22 mouse cellular contexts compared by ENCODE assay signal in the genomic region with DNA sequence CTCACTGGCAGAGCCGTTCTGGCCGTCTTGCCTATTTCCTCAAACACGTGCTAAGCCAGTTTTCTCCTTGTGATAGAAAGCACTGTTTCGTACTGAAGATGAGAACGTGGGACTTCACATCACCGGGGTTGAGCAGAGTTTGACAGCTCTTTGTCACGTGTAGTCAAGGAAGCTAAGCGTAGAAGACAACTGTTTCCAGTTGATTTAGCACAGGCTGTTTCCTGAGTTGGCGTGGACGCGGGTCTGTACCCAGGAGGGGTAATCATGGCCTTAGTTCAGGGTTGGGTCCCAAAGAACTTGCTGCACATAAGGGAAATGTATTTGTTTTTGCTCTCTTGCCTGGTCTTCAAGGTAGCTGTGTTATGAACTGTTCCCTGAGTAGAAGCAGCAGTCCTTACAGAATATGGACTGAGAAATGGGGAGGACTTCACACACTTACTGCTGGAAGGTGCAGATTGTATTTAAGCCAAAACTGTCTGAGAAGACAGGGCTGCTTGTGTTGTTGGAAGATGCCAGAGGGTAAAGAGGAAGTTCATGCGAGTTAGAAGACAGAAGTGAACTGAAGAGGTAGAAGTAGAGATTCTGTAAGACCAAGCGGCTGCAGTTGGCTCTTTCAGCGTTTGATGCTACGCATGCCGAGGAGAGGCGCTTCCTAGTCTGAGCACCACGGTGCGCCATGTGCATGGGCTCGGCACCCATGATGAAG.
A peak's percentile ranks its signal among the peaks of the same experiment; 100 is the strongest.
DNase-seq lines count a peak whose midpoint lies in the region; ATAC-seq and TF ChIP-seq lines count a peak whose summit lies in the region.
"Had no signal": no experiment of that assay in that cellular context is flagged by ENCODE, and none has a peak within 500 bp of the region (broad histone marks: within the 10 kb centered on the region; RNA-seq: fewer than 3 reads in every experiment).

No protein-coding gene starts in this region.

- peaks cover 37% of the 10 kb centered on the region for H3K4me1 ChIP-seq in forebrain, embryonic 16.5 days (replicated peaks; ENCODE audit: control insufficient read depth, insufficient read depth, low read length)
- peaks cover 8% of the 10 kb centered on the region for H3K4me1 ChIP-seq in forebrain, embryonic 12.5 days
- peaks cover 43% of the 10 kb centered on the region for H3K4me1 ChIP-seq in neural tube, embryonic 15.5 days
- H3K4me1 ChIP-seq: limb, embryonic 10.5 days; neural tube, embryonic 12.5 days had no signal

- intact Hi-C loops in gastrocnemius, adult 2 months (cut with DNase I): loop anchor here (5.0 kb wide), 1 partner anchor 72 kb away; no protein-coding TSS in a partner anchor

- WGBS in forebrain, embryonic 16.5 days: 82% methylated on average over 20 of the region's 20 CpGs
- WGBS in forebrain, embryonic 12.5 days: 90% methylated on average over 20 of the region's 20 CpGs
- 81% methylated on average over 20 of the region's 20 CpGs for WGBS in neural tube, embryonic 15.5 days

- no peak overlapping the region for H3K4me2 ChIP-seq in forebrain, embryonic 16.5 days (ENCODE audit: low read length)
- no peak overlapping the region for H3K4me2 ChIP-seq in forebrain, embryonic 12.5 days
- no peak overlapping the region for H3K4me2 ChIP-seq in neural tube, embryonic 15.5 days
- H3K4me2 ChIP-seq: heart, embryonic 13.5 days; neural tube, embryonic 12.5 days had no signal

- H3K9me3 ChIP-seq in forebrain, embryonic 16.5 days (ENCODE audit: control insufficient read depth, low read length): no peaks in the 10 kb centered on the region
- H3K9me3 ChIP-seq in forebrain, embryonic 12.5 days: no peaks in the 10 kb centered on the region
- H3K9me3 ChIP-seq in neural tube, embryonic 15.5 days (replicated peaks): no peaks in the 10 kb centered on the region
- H3K9me3 ChIP-seq: heart, embryonic 13.5 days; limb, embryonic 10.5 days; megakaryocyte, embryonic 14.5 days; neural tube, embryonic 12.5 days had no signal

- no peaks in the 10 kb centered on the region for H3K27me3 ChIP-seq in forebrain, embryonic 16.5 days (replicated peaks; ENCODE audit: control insufficient read depth, insufficient read depth, low read length)
- H3K27me3 ChIP-seq in forebrain, embryonic 12.5 days: no peaks in the 10 kb centered on the region
- H3K27me3 ChIP-seq in neural tube, embryonic 15.5 days (replicated peaks): no peaks in the 10 kb centered on the region
- H3K27me3 ChIP-seq: heart, embryonic 13.5 days; megakaryocyte, embryonic 14.5 days; neural tube, embryonic 12.5 days had no signal

- DNase-seq in neural tube, embryonic 10.5 days (ENCODE audit: extremely low spot score, low spot score): no peak
- no peak for DNase-seq in gastrocnemius, adult 2 months
- no peak for DNase-seq in gastrocnemius, adult 8-10 months (ENCODE audit: low spot score in 2 of 2)
- DNase-seq: adrenal gland, postnatal 10 days; cerebellum, adult 9-11 months; heart, adult 18-20 months; heart, postnatal 36 days; kidney, adult 8-10 months; kidney, postnatal 14 days; liver, postnatal 0 days; lung, postnatal 10 days; thymus, postnatal 4 days had no signal

- no peak for ATAC-seq in forebrain, embryonic 16.5 days
- ATAC-seq in forebrain, embryonic 12.5 days (ENCODE audit: low FRiP score): no peak
- ATAC-seq in neural tube, embryonic 15.5 days (ENCODE audit: low FRiP score): no peak
- peak; percentile 51 for ATAC-seq in megakaryocyte, adult 5-6 weeks (ENCODE audit: poor library complexity, severe bottlenecking)
- ATAC-seq: activated CD4-positive, CD25-positive, alpha-beta regulatory T cell, adult 4 months; inflammation-experienced regulatory T-cells, adult 6 months; liver, postnatal 0 days had no signal

- no peak overlapping the region for H3K9ac ChIP-seq in forebrain, embryonic 16.5 days (replicated peaks; ENCODE audit: low read depth, low read length)
- no peak overlapping the region for H3K9ac ChIP-seq in forebrain, embryonic 12.5 days
- no peak overlapping the region for H3K9ac ChIP-seq in neural tube, embryonic 15.5 days (replicated peaks)
- H3K9ac ChIP-seq: heart, embryonic 13.5 days; liver, postnatal 0 days; neural tube, embryonic 12.5 days had no signal

- no peak overlapping the region for H3K4me3 ChIP-seq in forebrain, embryonic 16.5 days (replicated peaks; ENCODE audit: low read length)
- H3K4me3 ChIP-seq in forebrain, embryonic 12.5 days (replicated peaks): no peak overlapping the region
- H3K4me3 ChIP-seq in neural tube, embryonic 15.5 days (replicated peaks): no peak overlapping the region
- no peak overlapping the region for H3K4me3 ChIP-seq in gastrocnemius, adult 2 months
- H3K4me3 ChIP-seq: heart, embryonic 13.5 days; limb, embryonic 10.5 days; megakaryocyte, embryonic 14.5 days; neural tube, embryonic 12.5 days had no signal

- no peak for TF ChIP-seq CTCF in gastrocnemius, adult 2 months (IDR thresholded peaks at IDR 0.05)

- peaks cover 19% of the 10 kb centered on the region for H3K36me3 ChIP-seq in forebrain, embryonic 16.5 days (ENCODE audit: control insufficient read depth, insufficient read depth)
- H3K36me3 ChIP-seq in forebrain, embryonic 12.5 days (replicated peaks): peaks cover 87% of the 10 kb centered on the region
- H3K36me3 ChIP-seq in neural tube, embryonic 15.5 days: peaks cover 71% of the 10 kb centered on the region

- H3K27ac ChIP-seq in forebrain, embryonic 16.5 days (ENCODE audit: low read length): 0 out of 2 replicates have a peak overlapping the region, but pooled peaks have one; percentile 30
- no peak overlapping the region for H3K27ac ChIP-seq in forebrain, embryonic 12.5 days
- peak overlapping the region; percentile 43 for H3K27ac ChIP-seq in neural tube, embryonic 15.5 days (replicated peaks)
- H3K27ac ChIP-seq in gastrocnemius, adult 2 months: no peak overlapping the region
- H3K27ac ChIP-seq: heart, embryonic 13.5 days; limb, embryonic 10.5 days; neural tube, embryonic 12.5 days had no signal

Comparison
In these comparisons a context has a peak if more than half of its experiments do, and no peak if none do; other contexts are left out.
1. H3K27ac ChIP-seq: peak in forebrain, embryonic 16.5 days (single experiment) and neural tube, embryonic 15.5 days (single experiment); none in forebrain, embryonic 12.5 days (single experiment) and gastrocnemius, adult 2 months (single experiment).